Mouse (Mus musculus) brown adipose tissue, adult 24 weeks (tissue): ENCODE measurements around the gene Lcat. TPM values are rescaled to one million over a fixed set of nuclear protein-coding genes. Genes with fewer than 3 reads are reported as not detected.
"Not testable (repeated sequence)": the region's sequence is repeated elsewhere in the genome, so short reads cannot be mapped to it uniquely, and the experiment has no call there.

Experiments
- H3K27ac ChIP-seq: fragments of 200-500 bp; replicated peaks from 2 replicates; pipeline ENCODE4 v1.5.1; 2012; ENCODE audit warnings: low read depth, mild to moderate bottlenecking, low read length
- H3K4me1 ChIP-seq: fragments of 200-500 bp; 2 replicates; pipeline ENCODE4 v1.6.1; 2012; ENCODE audit warnings: low read length, mixed read lengths; ENCODE audit not compliant: control insufficient read depth, insufficient read depth, insufficient read length
- H3K4me3 ChIP-seq: fragments of 200-500 bp; 2 replicates; pipeline ENCODE4 v1.5.1; 2012; ENCODE audit warnings: low read depth, mild to moderate bottlenecking, low read length, moderate library complexity; ENCODE audit not compliant: insufficient read depth
- polyA plus RNA-seq: library from polyadenylated mRNA; stranded (reverse); fragments of >200 nt; gene quantifications from 2 replicates; pipeline ENCODE4 v1.2.4, GENCODE M21; 2012; ENCODE audit not compliant: missing spikeins, insufficient read depth, insufficient read length

Gene Lcat
- not detected in 2 replicates for polyA plus RNA-seq

- no peaks in the 10 kb centered on the region for H3K4me1 ChIP-seq
Observed at GRCm38 (mm10) chr8:105943321-105943739, at the start of gene Lcat. TSS of gene Lcat (minus strand) at chr8:105943382.

DNA sequence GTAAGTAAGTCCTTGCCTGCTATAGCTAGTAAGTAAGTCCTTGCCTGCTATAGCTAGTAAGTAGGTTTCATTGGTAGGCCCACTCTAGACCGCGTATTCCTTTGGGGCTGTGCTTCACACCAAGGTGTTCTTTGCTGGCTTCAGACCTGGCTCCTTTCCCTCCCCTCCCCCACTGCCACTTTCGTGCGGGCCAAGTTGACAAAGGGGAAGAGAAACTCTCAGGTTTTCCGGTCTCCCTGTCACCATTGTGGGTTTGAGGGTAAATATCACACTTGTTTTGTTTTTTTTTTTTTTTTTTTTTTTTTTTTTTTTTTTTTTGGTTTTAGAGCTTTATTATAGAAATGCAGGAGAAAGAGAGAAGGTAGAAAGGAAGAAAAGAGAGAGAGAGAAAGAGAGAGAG, 49.3 kb upstream of the Lcat start:
- Histone ChIP-seq H3K4me3 (no peak overlapping the region), H3K4me1 (peaks cover 10% of the 10 kb centered on the region), H3K27ac (no peak overlapping the region)

More at GRCm38 (mm10) chr8:105943321-105943739, at the start of gene Lcat:
- no peak within 1 kb of the TSS for H3K27ac ChIP-seq
- no peak within 1 kb of the TSS for H3K4me3 ChIP-seq

- Histone ChIP-seq H3K4me1 (peaks cover 2% of the 10 kb centered on the region; the same call in 1 of the 2 replicates), H3K27ac (no peak overlapping the region), H3K4me3 (no peak overlapping the region)
Observed at GRCm38 (mm10) chr8:105991546-105991945, 48.4 kb upstream of the Lcat start.

DNA sequence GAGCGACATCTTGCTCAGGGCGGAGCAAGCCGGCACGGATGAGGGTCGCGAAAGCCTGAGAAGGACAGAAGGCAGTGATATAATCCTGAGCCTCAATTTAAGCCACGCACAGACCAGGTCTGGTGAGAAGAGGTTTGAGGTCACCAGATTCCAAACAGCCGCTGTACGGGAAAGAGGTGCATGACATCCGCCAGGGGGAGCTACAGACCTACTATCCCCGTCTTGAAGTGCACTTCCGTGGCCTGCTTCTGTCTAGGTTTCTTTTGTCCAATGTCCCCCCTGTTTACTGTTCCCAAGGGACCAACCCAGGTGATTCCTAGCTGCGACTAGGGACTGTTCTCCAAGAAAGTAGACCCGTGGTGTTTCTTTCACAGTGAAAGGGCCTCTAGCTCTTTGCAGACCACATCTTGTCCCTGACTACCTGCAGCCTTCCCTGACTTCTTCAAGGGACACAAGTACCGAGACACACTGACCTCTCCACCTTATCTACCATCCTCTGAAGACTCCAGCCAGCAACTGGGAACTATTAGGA, 47.7 kb upstream of the Lcat start, which contains the start of gene Dus2:
Gene Dus2 (plus strand): TSS at position 482 of the 532 bp plus-strand sequence.
- H3K27ac ChIP-seq = no peak within 1 kb of the TSS

DNA sequence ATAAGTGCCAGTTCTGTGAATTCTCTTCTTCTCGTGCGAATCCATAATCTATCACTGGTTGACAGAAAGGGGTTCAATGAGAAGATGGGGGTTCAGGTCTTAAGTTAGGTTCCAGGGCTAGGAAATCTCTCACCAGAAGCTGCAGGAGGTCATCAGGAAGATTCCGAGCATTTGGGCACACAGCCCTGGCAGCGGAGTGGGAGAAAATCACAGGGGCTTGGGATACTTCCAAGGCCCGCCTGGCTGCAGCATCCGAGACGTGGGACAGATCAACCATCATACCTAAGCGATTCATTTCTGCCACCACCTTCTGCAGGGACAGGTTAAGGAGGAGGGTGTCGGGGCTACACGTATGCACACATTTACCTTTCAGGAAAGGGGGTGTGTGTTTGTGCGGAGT, 45.4 kb upstream of the Lcat start:
- H3K4me3 ChIP-seq = no peak overlapping the region
- H3K4me1 ChIP-seq = no peaks in the 10 kb centered on the region; the same call in 1 of the 2 replicates
- no peak overlapping the region for H3K27ac ChIP-seq

More for the DNA sequence above, 47.7 kb upstream of the Lcat start, which contains the start of gene Dus2:
- H3K4me3 ChIP-seq = no peak within 1 kb of the TSS
- H3K4me1 ChIP-seq = no peaks in the 10 kb centered on the region; the same call in 1 of the 2 replicates

DNA sequence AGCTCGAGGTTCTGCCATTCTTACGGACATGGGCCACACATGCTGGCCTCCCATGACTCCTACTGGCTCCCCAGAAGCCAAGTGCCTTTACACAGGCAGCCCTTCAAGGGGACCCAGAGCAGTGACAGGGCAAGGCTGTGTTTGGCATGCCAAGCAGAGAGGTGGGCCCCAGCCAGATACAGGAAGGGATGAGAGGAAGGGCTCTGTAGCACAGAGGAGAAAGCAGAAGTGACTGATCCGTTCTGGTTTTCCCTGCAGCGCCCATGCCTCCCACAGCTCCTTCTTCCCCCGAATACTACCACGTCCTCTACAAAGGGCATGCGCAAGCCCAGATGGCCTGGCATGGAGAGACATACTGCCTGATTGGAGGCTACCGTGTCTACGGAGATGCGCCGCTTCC, 40.2 kb upstream of the Lcat start:
- not testable (repeated sequence) for H3K4me1 ChIP-seq, H3K27ac ChIP-seq, H3K4me3 ChIP-seq

DNA sequence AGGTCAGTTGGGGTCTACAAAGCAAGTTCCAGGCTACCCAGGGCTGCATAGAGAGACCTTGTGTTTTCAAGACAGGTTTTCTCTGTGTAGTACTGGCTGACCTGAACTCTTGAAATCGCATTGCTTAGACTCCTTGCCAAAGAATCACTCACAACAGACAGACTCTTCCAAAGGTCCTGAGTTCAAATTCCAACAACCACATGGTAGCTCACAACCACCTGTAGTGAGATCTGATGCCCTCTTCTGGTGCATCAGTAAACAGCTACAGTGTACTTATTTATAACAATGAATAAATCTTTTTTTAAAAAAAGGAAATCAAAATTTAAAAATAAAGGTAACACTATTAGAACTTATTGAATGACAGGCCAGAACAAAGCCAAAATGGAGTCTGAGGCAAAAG, 38.0 kb upstream of the Lcat start:
- Histone ChIP-seq H3K4me3 (no peak overlapping the region), H3K27ac (no peak overlapping the region)

DNA sequence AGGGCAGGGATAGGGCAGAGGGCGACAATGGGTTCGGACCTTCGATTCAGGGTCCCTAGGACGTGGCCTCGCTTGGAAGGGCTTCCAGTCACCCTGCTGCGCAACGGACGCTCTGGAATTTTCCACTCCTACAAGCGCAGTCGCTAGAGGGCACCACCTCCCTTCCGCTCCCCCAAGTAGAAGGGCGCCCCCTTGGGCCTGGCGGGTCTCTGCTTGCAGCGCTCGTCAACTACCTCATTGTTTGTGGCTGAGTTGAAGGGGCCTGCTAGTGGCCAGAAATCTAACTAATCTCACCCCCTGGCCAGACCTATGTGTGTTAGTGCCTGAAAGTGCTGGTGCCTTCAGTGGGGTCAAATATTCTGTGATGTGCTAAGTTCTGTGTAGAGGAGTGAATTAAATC, 36.1 kb upstream of the Lcat start, which contains the start of gene Dpep3:
Gene Dpep3 (minus strand): TSS at position 105 of the 400 bp plus-strand sequence.
- Histone ChIP-seq H3K27ac (no peak within 1 kb of the TSS), H3K4me3 (no peak within 1 kb of the TSS), H3K4me1 (no peaks in the 10 kb centered on the region)

More for the DNA sequence above, 38.0 kb upstream of the Lcat start:
- no peaks in the 10 kb centered on the region for H3K4me1 ChIP-seq

GRCm38 (mm10) chr8:105975363-105975762, 32.2 kb upstream of the Lcat start:
- no peaks in the 10 kb centered on the region for H3K4me1 ChIP-seq
- H3K4me3 ChIP-seq = no peak overlapping the region
- H3K27ac ChIP-seq = no peak overlapping the region

- Histone ChIP-seq H3K4me1 (peaks cover 2% of the 10 kb centered on the region; the same call in 1 of the 2 replicates), H3K27ac (no peak overlapping the region), H3K4me3 (no peak overlapping the region)
Observed at GRCm38 (mm10) chr8:105971019-105971720, 28.0 kb upstream of the Lcat start.

- Histone ChIP-seq H3K4me1 (peaks cover 2% of the 10 kb centered on the region; the same call in 1 of the 2 replicates), H3K27ac (no peak overlapping the region), H3K4me3 (no peak overlapping the region)
Observed at GRCm38 (mm10) chr8:105969367-105969766, 26.2 kb upstream of the Lcat start.

GRCm38 (mm10) chr8:105966692-105967311, 23.6 kb upstream of the Lcat start:
- H3K4me3 ChIP-seq = peak overlapping the region; percentile 96
- no peak overlapping the region for H3K27ac ChIP-seq
- peaks cover 2% of the 10 kb centered on the region; the same call in 1 of the 2 replicates for H3K4me1 ChIP-seq

DNA sequence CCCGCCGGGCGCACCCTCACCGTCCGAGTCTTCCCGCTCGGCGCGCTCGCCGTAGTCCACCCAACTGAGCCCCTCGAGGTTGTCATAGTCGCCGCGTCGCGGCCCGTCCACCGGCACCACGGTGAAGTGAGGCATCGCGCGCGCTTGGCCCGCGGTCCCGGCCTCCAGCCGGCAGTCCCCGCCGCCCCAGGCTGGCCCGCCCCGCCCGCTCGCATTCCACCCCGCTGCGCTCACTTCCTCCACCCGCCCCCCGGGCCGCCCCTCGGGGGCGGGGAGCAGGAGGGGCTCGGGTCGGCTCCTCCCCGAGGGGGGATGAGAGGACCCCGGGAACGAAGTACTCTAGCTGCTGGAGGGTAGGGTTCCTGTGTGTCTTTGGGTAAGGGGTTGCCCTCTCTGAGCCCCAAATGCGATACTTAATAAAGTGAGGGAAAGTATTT, 22.7 kb upstream of the Lcat start, which contains the start of gene Slc12a4:
Gene Slc12a4 (minus strand): TSS at position 193 of the 437 bp plus-strand sequence.
- peaks cover 5% of the 10 kb centered on the region; the same call in 1 of the 2 replicates for H3K4me1 ChIP-seq
- H3K27ac ChIP-seq = peak within 1 kb of the TSS; percentile 89
- H3K4me3 ChIP-seq = peak within 1 kb of the TSS; percentile 96

- Histone ChIP-seq H3K27ac (peak overlapping the region; percentile 89), H3K4me1 (peaks cover 5% of the 10 kb centered on the region; the same call in 1 of the 2 replicates), H3K4me3 (peak overlapping the region; percentile 96)
Observed at GRCm38 (mm10) chr8:105965266-105965904, 22.2 kb upstream of the Lcat start.
